In genomic region chr2:69778836-69779177, GRCm38 (mm10) we compare ENCODE assay signal across 8 mouse cellular contexts. TPM values are rescaled to one million over a fixed set of nuclear protein-coding genes. Genes with fewer than 3 reads are reported as not detected.
DNase-seq lines count a peak whose midpoint lies in the region; ATAC-seq and TF ChIP-seq lines count a peak whose summit lies in the region.

No protein-coding gene starts in this region.

- TF ChIP-seq EP300 in stomach, postnatal 0 days (optimal IDR thresholded peaks at IDR 0.05), result no peak

- no peak overlapping the region for H3K9ac ChIP-seq in kidney, postnatal 0 days (ENCODE audit: low read depth, low read length)
- H3K9ac ChIP-seq in stomach, postnatal 0 days (ENCODE audit: low read length), result no peak overlapping the region
- no peak overlapping the region for H3K9ac ChIP-seq in heart, embryonic 11.5 days (ENCODE audit: low read depth, low read length)

- no peaks in the 10 kb centered on the region for H3K9me3 ChIP-seq in kidney, postnatal 0 days (replicated peaks; ENCODE audit: low read length)
- H3K9me3 ChIP-seq in stomach, postnatal 0 days (ENCODE audit: control insufficient read depth, low read length), result no peaks in the 10 kb centered on the region
- H3K9me3 ChIP-seq in heart, embryonic 11.5 days (replicated peaks; ENCODE audit: control insufficient read depth, low read length), result no peaks in the 10 kb centered on the region

- no peak overlapping the region for H3K4me2 ChIP-seq in kidney, postnatal 0 days (ENCODE audit: low read length)
- no peak overlapping the region for H3K4me2 ChIP-seq in stomach, postnatal 0 days (replicated peaks; ENCODE audit: low read depth)
- H3K4me2 ChIP-seq in heart, embryonic 11.5 days, result no peak overlapping the region

- H3K27me3 ChIP-seq in spleen, adult 2 months (ENCODE audit: control insufficient read depth, insufficient read depth, low read length), result no peaks in the 10 kb centered on the region
- no peaks in the 10 kb centered on the region for H3K27me3 ChIP-seq in kidney, postnatal 0 days (ENCODE audit: insufficient read depth, low read length)
- H3K27me3 ChIP-seq in stomach, postnatal 0 days (ENCODE audit: control insufficient read depth, insufficient read depth, low read length), result no peaks in the 10 kb centered on the region
- H3K27me3 ChIP-seq in heart, embryonic 11.5 days (ENCODE audit: control insufficient read depth, insufficient read depth, low read length), result no peaks in the 10 kb centered on the region

- TF ChIP-seq CTCF in spleen, adult 2 months (IDR thresholded peaks at IDR 0.05; ENCODE audit: extremely low read depth, insufficient read depth, insufficient read length, insufficient replicate concordance), result no peak
- peak; percentile 62 for TF ChIP-seq CTCF in kidney, postnatal 0 days (IDR thresholded peaks at IDR 0.05; ENCODE audit: low read depth)
- peak; percentile 53 for TF ChIP-seq CTCF in stomach, postnatal 0 days (IDR thresholded peaks at IDR 0.05; ENCODE audit: low read depth)

- no peak overlapping the region for H3K4me3 ChIP-seq in spleen, adult 2 months (ENCODE audit: extremely low read depth, insufficient read depth, insufficient read length)
- no peak overlapping the region for H3K4me3 ChIP-seq in kidney, postnatal 0 days (replicated peaks; ENCODE audit: low read depth, low read length)
- H3K4me3 ChIP-seq in stomach, postnatal 0 days (ENCODE audit: low read depth, low read length), result no peak overlapping the region
- H3K4me3 ChIP-seq in heart, embryonic 11.5 days (ENCODE audit: low read depth, low read length), result no peak overlapping the region

- H3K4me1 ChIP-seq in spleen, adult 2 months (ENCODE audit: control insufficient read depth, insufficient read depth, insufficient read length), result peaks cover 5% of the 10 kb centered on the region; the same call in 1 of the 2 replicates
- no peaks in the 10 kb centered on the region for H3K4me1 ChIP-seq in kidney, postnatal 0 days (replicated peaks; ENCODE audit: insufficient read depth, low read length)
- H3K4me1 ChIP-seq in stomach, postnatal 0 days (replicated peaks; ENCODE audit: control insufficient read depth, insufficient read depth), result no peaks in the 10 kb centered on the region
- no peaks in the 10 kb centered on the region for H3K4me1 ChIP-seq in heart, embryonic 11.5 days (ENCODE audit: control insufficient read depth, insufficient read depth, low read length)

- no peak for TF ChIP-seq POLR2A in spleen, adult 2 months (IDR thresholded peaks at IDR 0.05; ENCODE audit: low read depth, low read length)

- no peak for DNase-seq in frontal cortex, postnatal 36 days (ENCODE audit: low spot score in 2 of 2)
- DNase-seq in spleen, adult 2 months (ENCODE audit: low read depth in 1 of 2, low spot score in 2 of 2), result peak; percentile 39 to 42
- DNase-seq in spleen, adult 12 weeks (ENCODE audit: low spot score), result no peak
- DNase-seq in kidney, postnatal 0 days (ENCODE audit: low spot score), result peak; percentile 40
- DNase-seq in stomach, postnatal 0 days (ENCODE audit: low spot score), result no peak
- DNase-seq in layer of hippocampus, postnatal 36 days, result no peak

- H3K36me3 ChIP-seq in spleen, adult 2 months (ENCODE audit: control insufficient read depth, insufficient read depth, low read length), result no peaks in the 10 kb centered on the region
- H3K36me3 ChIP-seq in kidney, postnatal 0 days (ENCODE audit: insufficient read depth, low read length), result 0 out of 2 replicates have a peak, but pooled peaks cover 3% of the 10 kb centered on the region
- H3K36me3 ChIP-seq in stomach, postnatal 0 days (ENCODE audit: control insufficient read depth, insufficient read depth, low read length), result no peaks in the 10 kb centered on the region
- H3K36me3 ChIP-seq in heart, embryonic 11.5 days (ENCODE audit: control insufficient read depth, insufficient read depth, low read length), result peaks cover 3% of the 10 kb centered on the region; the same call in 1 of the 2 replicates

- peak overlapping the region; percentile 77; the same call in 1 of the 2 replicates for H3K27ac ChIP-seq in spleen, adult 2 months (ENCODE audit: insufficient read depth, low read length)
- H3K27ac ChIP-seq in kidney, postnatal 0 days, result no peak overlapping the region
- H3K27ac ChIP-seq in stomach, postnatal 0 days (replicated peaks), result no peak overlapping the region
- no peak overlapping the region for H3K27ac ChIP-seq in heart, embryonic 11.5 days (ENCODE audit: low read depth, low read length)

- peak; percentile 11; the same call in 1 of the 2 replicates for ATAC-seq in frontal cortex, adult (ENCODE audit: low TSS enrichment)
- no peak for ATAC-seq in kidney, postnatal 0 days (replicated peaks; ENCODE audit: low FRiP score, low read depth)
- no peak for ATAC-seq in stomach, postnatal 0 days (ENCODE audit: low FRiP score, low TSS enrichment)
- ATAC-seq in heart, embryonic 11.5 days (replicated peaks; ENCODE audit: insufficient number of reproducible peaks, low FRiP score, low TSS enrichment), result no peak

- WGBS in spleen, adult 2 months, result 63% methylated on average over 5 of the region's 5 CpGs
- 53% methylated on average over 5 of the region's 5 CpGs for WGBS in kidney, postnatal 0 days
- 58% methylated on average over 5 of the region's 5 CpGs for WGBS in stomach, postnatal 0 days
- WGBS in heart, embryonic 11.5 days (ENCODE audit: insufficient replicate concordance), result 42% methylated on average over 5 of the region's 5 CpGs

RNA-seq across cellular contexts. Expression of gene Ccdc173, which starts 10.6 kb away (rescaled TPM):
- polyA plus RNA-seq in spleen, adult 2 months (2012; rRNA removed), result 0.08 TPM in 1 of 2 replicates, not detected in the other
- polyA plus RNA-seq in kidney, postnatal 0 days (2015; fragmentation: Nextera tagmentation; extraction: Ambion mirVana), result 2.1 and 2.4 TPM in 2 replicates
- polyA plus RNA-seq in stomach, postnatal 0 days (2015; fragmentation: Nextera tagmentation; extraction: Ambion mirVana), result 0.70 and 0.96 TPM in 2 replicates
- total RNA-seq in layer of hippocampus, postnatal 36 days (2021), result 1 to 10 TPM; 2.6 to 3.4 TPM
- polyA plus RNA-seq in heart, embryonic 11.5 days (2014; fragmentation: Nextera tagmentation; extraction: Ambion mirVana), result 1.0 and 2.0 TPM in 2 replicates

RNA-seq across cellular contexts. Expression of gene Phospho2, which starts 10.6 kb away (rescaled TPM):
- polyA plus RNA-seq in spleen, adult 2 months (2012; rRNA removed), result 34.2 and 74.5 TPM in 2 replicates
- 28.2 and 28.5 TPM in 2 replicates for polyA plus RNA-seq in kidney, postnatal 0 days (2015; fragmentation: Nextera tagmentation; extraction: Ambion mirVana)
- polyA plus RNA-seq in stomach, postnatal 0 days (2015; fragmentation: Nextera tagmentation; extraction: Ambion mirVana), result 19.0 and 19.3 TPM in 2 replicates
- total RNA-seq in layer of hippocampus, postnatal 36 days (2021), result 10 to 100 TPM; 23.4 to 24.5 TPM
- polyA plus RNA-seq in heart, embryonic 11.5 days (2014; fragmentation: Nextera tagmentation; extraction: Ambion mirVana), result 23.4 and 23.7 TPM in 2 replicates

RNA-seq across cellular contexts. Expression of gene Klhl23, which starts 42.9 kb away (rescaled TPM):
- polyA plus RNA-seq in spleen, adult 2 months (2012; rRNA removed), result 1.4 and 1.9 TPM in 2 replicates
- polyA plus RNA-seq in kidney, postnatal 0 days (2015; fragmentation: Nextera tagmentation; extraction: Ambion mirVana), result 14.2 and 15.4 TPM in 2 replicates
- polyA plus RNA-seq in stomach, postnatal 0 days (2015; fragmentation: Nextera tagmentation; extraction: Ambion mirVana), result 21.4 and 25.1 TPM in 2 replicates
- total RNA-seq in layer of hippocampus, postnatal 36 days (2021), result 10 to 100 TPM; 39.3 to 39.9 TPM
- polyA plus RNA-seq in heart, embryonic 11.5 days (2014; fragmentation: Nextera tagmentation; extraction: Ambion mirVana), result 53.7 and 62.6 TPM in 2 replicates

RNA-seq across cellular contexts. Expression of gene Ppig, which starts 56.5 kb away (rescaled TPM):
- polyA plus RNA-seq in spleen, adult 2 months (2012; rRNA removed), result 0.62 and 1.4 TPM in 2 replicates
- polyA plus RNA-seq in kidney, postnatal 0 days (2015; fragmentation: Nextera tagmentation; extraction: Ambion mirVana), result 145 and 149 TPM in 2 replicates
- 83.7 and 85.2 TPM in 2 replicates for polyA plus RNA-seq in stomach, postnatal 0 days (2015; fragmentation: Nextera tagmentation; extraction: Ambion mirVana)
- 10 to 100 TPM; 64.7 to 74.6 TPM for total RNA-seq in layer of hippocampus, postnatal 36 days (2021)
- polyA plus RNA-seq in heart, embryonic 11.5 days (2014; fragmentation: Nextera tagmentation; extraction: Ambion mirVana), result 76.8 and 87.8 TPM in 2 replicates

Comparison
In these comparisons a context has a peak if more than half of its experiments do, and no peak if none do; other contexts are left out.
1. DNase-seq: peak in spleen, adult 2 months (2 of 2) and kidney, postnatal 0 days (single experiment); none in frontal cortex, postnatal 36 days (0 of 2), spleen, adult 12 weeks (single experiment), stomach, postnatal 0 days (single experiment) and layer of hippocampus, postnatal 36 days (0 of 2).